Mouse (Mus musculus): ENCODE results near the gene Nim1k.
"Not testable (repeated sequence)": the region's sequence is repeated elsewhere in the genome, so short reads cannot be mapped to it uniquely, and the experiment has no call there.

The Nim1k gene

DNA sequence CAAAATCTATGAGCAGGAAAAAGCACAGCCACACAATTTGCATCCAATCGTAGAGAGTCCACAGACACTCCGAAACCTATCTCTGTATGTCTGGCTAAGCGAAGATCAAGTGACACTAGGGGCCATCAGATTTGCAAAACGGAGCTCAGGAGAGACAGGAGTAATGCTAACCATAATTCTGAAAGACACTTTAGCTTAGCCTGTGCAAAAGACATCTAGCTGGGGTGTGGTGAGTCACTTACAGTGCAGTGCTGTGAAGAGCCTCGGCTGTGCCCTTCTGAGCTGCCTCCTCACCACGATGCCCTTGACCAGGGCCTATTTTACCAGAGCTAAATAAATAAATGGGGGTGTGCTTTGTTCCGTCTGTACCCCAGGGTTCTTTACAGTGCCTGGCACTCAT is 26.3 kb downstream of the Nim1k start:
- DNase-seq (ENCODE audit: low read depth in 2 of 2, low spot score in 2 of 2), result no peak

DNA sequence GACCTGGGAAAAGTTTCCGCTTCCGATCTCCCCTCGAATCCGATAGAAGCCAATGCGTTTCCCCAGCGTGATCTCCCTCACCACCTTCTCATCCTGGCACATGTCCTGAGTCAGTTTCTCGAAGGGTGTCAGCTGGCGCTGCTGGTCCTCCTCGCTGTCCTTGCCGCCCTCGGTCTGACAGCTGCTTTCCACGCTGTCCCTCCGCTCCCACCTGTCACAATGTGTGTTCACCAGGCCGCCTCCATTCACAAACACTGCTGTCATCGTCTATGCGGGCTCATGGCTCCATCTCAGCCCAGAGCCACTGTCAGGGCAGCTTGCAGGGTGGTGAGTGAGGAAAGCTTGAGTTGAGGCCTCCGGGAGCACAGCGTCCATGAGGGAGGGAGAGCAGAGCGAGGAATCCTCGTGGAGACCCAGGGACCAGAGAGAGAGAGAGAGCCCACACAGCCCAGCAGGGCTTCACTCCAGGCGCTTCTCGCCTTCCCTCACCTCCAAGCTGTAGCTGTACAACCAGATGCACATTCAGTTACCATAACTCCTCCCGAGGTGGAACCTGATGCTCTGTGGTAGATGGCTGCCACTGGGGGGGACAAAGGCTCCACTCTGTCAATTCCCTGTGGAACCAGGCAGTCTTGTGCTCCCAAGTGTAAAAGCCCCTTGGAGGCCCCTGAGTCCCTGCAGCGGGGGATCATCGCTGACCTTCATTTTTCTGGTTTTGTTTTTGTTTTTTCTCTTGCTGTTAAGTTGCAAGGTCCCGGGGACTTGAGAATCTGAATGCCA is 27.9 kb downstream of the Nim1k start:
- no peak for DNase-seq (ENCODE audit: low read depth in 2 of 2, low spot score in 2 of 2)

DNA sequence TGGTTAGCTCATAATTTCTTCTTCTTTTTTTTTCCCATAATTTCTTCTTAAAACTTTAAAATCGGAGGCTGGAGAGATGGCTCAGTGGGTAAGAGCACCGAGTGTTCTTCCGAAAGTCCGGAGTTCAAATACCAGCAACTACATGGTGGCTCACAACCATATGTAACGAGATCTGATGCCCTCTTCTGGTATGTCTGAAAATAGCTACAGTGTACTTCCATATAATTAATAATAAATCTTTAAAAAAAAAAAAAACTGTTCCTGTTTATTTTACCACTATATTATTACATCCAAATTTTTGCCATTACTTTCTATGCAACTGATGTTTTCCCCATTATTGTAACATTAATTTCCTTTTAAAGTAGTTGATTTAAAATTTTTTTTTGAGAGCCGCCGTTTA is 31.1 kb downstream of the Nim1k start:
- no peak for DNase-seq (ENCODE audit: low read depth in 2 of 2, low spot score in 2 of 2)

DNA sequence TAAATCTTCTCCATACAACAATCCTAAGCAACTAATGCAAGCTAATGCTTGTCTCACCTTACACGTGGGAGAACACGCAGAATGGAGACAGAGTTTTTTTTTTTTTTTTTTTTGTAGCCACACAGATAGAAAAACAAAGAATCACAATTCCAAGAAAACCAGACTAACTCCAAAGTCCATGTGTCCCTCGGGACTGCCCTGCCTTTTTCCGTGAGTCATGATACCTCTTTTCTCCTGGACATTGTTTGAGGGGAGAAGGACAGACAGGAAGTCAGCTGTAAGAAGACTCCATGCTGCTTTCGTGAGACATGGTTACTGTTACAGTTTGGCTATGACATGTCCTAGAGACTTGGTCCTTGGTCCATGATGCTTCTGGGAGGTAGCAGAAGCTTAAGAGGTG is 32.3 kb downstream of the Nim1k start:
- DNase-seq (ENCODE audit: low read depth in 2 of 2, low spot score in 2 of 2), result no peak

DNA sequence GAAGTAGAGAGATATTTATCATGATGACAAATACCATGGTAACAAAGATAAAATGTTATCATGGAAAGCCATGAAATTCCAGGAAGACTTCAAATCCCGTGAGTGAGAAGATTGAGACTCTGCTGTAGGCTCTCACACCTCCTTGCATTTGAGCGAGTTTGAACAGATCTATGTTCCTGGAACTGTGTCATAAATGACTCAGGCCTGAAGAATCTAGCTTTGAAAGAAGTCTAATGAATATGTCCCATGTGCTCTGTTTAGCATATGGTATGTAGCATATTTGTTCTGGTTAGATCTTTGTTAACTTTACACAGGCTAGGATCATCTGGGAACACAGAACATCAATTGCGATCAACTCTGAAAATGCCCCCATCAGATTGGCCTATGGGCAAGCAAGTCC is 33.2 kb downstream of the Nim1k start:
- DNase-seq (ENCODE audit: low read depth in 2 of 2, low spot score in 2 of 2), result no peak

DNA sequence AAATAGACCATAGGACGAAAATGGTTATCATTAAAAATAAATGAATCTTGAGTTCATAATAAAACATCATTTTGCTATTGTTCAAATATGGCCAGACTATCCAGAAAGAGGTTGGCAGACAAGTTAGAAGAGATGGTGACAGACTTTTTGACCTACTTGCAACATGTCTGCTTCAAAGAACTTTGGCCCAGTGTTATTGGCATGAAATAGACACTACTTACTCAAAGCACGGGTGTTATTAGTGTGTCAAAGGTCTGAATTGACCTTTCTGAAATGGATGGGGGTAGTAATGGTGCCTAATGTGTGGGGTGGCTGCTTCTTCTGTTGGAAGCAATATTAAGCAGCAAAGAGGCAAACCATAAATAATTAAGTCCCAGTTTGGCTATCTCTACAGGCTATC is 39.6 kb downstream of the Nim1k start:
- DNase-seq (ENCODE audit: low read depth in 2 of 2, low spot score in 2 of 2), result no peak

DNA sequence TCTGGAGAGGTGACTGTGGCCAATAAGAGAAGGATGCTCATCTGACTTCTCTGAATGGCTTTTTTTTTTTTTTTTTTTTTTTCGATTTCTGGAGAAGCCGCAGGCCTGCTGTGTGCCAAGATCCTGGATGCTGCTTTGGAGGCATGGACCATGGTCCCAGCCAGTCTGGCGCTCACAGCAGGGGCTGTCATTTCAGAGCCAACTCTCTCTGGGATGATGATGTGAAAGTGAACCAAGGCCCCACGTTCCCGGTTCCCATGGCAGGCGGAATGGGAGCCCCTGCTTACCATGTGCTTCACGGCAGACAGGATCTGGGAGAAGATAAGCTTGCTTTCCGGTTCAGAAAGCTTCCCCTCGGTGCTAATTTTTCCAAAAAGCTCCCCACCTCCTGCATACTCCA is 41.9 kb downstream of the Nim1k start:
- no peak for DNase-seq (ENCODE audit: low read depth in 2 of 2, low spot score in 2 of 2)

DNA sequence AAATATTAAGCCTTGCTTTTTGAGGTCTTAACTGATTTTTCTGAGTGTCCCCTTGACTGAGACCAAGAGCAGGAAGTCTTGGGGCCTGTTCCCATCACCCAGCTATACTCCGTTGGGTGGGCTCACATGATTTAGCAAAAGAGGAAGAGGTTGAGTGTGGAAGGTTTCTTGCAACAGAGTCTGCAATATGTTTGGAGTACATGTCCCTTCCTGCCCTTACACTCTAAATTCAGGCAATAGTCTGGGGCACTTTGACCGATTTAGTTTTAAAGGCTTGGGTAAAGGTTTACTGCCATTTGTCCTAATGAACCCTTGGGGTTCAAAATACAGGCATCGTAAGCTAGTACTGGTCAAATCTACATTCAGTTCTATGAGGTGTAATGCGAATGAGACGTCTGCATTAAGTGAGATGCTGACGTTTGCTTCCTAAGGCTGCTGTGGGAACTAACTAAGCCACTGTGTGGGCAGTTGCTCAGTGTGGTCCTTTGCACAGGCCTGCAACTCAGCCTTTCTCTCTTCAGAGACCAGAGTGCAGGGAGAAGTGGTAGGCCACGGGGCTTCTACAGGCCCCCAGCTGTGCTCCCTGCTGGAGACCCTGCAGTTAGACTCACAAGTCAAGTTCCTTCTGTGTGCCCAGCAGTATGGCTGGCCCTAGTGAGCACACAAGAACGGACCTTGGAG is 42.4 kb downstream of the Nim1k start:
- no peak for DNase-seq (ENCODE audit: low read depth in 2 of 2, low spot score in 2 of 2)

DNA sequence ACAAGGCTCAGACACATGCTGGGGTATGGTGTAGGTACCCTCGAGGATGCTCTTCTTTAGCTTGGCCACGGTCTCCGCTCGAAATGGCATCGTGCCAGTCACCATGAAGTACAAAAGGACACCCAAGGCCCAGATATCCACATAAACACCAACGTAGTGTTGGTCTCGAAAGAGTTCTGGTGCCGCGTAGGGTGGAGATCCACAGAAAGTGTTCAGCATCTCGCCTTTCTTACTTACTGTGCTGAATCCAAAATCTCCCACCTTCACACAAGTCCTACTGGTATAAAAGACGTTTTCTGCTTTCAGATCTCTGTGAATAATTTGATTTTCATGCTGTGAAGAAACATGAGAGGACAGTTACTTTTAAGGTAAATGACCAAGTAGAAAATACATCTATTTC is 43.2 kb downstream of the Nim1k start:
- DNase-seq (ENCODE audit: low read depth in 2 of 2, low spot score in 2 of 2), result no peak

DNA sequence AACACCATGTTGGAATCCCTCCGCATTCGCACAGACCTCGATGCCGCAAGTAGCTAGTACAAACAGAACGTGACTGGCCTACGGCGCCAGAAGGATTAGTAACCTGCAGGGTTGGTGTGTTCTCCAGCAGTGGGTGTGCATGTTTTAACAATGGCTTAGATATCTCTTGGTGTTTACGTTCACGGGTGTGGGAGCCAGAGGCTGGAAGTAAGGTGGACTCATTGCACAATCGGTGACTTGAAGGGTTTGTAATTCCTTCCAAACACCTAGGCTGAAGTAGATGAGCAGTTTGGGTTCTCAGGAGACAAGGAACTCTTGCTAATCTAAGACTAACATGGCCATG is 45.4 kb downstream of the Nim1k start:
- no peak for DNase-seq (ENCODE audit: low read depth in 2 of 2, low spot score in 2 of 2)

DNA sequence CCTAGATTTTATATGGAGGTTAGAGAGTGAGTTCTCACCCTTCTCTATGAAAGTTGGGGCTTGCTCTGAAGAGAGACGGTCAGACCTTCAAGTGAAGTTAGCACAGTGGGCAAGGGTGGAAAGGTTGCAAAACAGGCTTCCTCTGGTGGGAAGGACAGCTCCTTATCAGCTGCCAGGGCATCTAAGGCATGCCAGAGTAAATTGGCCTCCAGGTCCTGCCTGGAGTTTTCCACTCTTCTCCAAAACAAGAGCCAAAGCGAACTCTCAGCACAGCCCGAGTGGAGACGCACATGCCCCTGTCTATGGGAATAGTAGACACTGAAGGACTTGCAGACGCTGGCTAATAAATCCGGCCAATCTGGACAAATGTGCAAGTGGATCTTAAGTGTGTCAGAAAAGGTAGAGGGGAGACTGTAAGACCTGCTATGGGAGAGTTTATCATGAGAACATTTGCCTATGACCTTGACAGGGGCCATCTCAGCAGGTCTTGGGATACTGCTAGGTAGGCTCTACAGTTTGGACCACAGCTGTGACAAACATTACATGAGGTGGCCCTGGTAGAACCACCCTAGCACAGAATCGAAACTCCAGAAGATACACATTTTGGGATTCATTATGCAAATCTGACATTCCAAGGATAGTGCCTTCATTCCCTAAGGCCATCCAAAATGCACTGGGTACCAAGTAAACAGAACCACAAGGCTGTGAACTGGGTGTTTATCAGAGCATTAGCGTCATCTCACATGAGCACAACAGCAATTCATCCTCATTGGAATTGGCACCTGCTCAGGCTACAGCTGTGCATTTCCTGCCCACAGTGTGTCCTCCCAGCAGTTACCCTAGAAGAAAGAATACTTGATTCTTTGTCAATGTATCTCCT is 46.1 kb downstream of the Nim1k start:
- no peak for DNase-seq (ENCODE audit: low read depth in 2 of 2, low spot score in 2 of 2)

DNA sequence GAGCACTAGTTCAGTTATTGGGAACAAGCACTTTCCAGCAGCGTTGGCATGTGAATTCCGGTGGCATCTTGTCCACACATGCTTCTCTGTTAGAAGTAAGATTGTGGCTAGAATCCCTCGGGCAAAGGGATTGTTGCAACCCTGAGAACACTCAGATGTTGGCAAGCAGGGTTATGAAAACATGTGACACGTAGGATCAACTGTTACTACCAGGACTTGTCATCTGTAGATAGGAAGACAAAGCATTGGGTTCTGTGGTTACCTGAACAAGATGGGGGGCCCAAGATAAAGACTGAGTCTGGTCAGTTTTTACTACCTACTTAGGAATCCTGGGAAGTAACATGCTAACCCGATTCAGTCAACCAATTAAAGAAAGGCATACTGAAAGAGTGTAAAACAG is 46.7 kb downstream of the Nim1k start:
- no peak for DNase-seq (ENCODE audit: low read depth in 2 of 2, low spot score in 2 of 2)

DNA sequence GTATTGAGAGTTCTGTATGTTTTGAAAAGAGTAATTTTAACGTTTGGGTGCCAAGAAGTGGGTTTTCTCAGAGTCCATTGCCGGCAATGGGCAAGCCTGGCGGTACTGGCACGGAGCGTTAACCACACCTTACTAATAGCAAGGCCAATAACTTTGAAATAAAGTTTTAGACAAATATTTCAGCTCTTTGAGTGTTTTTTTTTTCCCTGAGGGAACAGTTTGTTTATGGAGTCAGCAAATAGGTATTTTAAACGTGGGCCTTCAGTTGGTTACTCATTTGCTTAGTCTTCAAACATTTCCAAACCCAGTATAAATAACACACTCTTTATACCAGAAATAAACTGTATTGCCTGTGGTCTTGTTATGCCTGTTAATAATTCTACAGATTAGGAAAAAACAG is 47.8 kb downstream of the Nim1k start:
- DNase-seq (ENCODE audit: low read depth in 2 of 2, low spot score in 2 of 2), result no peak

DNA sequence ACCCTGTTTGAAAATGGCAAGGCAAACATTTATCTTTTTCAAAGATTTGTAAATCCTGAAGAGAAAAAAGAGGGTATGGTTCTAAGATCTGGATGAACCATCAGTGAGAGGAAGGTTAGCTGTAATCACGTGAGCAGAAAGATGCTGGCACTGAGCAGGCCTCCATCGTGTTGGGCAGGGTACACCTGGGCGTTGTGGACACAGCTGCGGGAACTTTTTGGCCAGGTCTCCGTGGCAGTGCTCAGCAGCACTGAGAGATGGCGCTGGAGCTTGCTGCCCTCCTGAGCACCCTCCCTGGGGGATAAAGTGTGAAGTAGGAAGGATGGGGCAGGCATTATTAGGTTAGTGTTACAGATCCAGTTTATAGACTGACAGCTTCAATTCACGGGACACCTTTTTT is 48.7 kb downstream of the Nim1k start:
- peak; percentile 14 to 17 for DNase-seq (ENCODE audit: low read depth in 2 of 2, low spot score in 2 of 2)

DNA sequence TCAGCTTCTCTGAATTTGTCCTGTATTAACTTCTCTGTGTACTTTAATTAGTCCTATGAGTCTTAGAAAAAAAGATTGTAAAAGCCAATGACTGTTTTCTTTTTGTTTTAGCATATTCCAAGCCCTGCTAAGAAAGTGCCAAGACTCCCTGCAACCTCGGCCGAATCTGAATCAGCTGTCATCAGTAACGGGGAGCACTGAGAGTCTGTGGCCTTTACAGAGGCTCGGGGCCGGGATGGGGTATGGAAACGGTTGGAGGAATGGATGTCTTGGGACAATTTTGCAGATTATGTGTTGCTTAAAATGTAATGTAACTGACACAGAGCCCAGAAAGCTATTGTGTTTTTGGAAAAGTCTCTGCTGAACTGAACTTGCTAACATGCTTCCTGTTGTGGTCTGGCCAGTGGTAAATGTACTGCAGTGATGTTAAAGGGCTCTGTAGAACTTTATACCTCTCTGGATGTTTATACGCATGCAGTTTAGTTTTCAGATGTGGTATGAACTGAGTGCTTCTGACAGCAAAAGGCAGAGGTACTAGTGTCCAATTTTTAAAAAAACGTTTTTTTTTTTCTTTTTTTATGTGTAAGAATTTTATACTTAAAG is 49.3 kb downstream of the Nim1k start:
- DNase-seq (ENCODE audit: low read depth in 2 of 2, low spot score in 2 of 2), result peak in 1 of 2 experiments; percentile 6

DNA sequence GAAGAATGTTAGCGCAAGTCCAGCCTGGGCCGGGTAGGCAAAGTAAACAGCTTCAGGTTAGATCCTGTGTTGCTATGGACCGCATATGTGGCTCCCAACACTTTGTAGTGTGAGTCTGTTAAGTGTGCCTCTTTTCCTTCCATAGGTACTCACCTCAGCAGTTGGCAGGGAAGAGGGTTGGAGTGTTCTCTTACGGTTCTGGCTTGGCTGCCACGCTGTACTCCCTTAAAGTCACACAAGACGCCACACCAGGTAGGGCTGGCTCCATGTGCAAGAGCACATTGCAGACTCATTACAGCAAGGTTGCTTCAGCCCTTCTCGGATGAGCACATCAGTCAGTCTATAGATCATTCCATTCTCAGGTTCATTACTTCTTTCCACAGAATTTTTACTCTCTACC is 51.4 kb downstream of the Nim1k start:
- DNase-seq (ENCODE audit: low read depth in 2 of 2, low spot score in 2 of 2), result no peak

DNA sequence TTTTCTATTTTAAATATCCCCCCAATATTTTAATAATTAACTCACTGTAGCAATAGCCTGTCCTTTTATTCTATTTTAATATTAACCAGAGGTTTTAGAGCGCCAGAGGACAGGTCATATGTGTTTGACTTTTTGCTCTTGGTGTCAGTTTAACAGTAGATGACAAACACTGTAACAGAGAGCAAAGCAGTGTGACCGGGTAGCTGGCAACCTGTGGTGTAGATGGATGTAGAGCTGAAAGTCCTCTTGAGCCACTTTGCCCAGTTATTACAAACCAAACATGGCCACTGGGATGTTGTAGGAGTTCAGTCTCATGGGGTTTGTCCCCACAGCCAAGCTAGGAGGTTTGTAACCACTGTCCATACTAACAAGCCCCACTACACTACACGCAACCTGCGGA is 57.2 kb downstream of the Nim1k start:
- no peak for DNase-seq (ENCODE audit: low read depth in 2 of 2, low spot score in 2 of 2)

DNA sequence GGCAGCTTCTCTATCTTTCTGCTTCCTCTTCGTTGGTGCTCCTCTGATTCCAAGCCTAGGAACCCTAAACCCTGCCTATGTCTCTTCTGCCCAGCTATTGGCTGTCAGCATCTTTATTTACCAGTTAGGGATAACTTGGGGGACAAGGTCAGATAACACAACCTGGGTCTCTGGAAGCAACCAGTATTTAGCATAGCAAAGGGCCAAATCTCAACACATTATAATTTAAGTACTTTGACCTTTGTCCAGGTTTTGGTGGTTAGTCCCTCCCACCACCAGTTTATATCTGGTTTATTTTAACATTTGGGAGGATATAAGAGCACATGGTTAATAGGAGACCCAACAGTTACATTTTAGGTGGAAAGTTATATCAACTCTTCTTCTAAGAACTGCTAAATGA is 59.2 kb downstream of the Nim1k start:
- no peak for DNase-seq (ENCODE audit: low read depth in 2 of 2, low spot score in 2 of 2)

DNA sequence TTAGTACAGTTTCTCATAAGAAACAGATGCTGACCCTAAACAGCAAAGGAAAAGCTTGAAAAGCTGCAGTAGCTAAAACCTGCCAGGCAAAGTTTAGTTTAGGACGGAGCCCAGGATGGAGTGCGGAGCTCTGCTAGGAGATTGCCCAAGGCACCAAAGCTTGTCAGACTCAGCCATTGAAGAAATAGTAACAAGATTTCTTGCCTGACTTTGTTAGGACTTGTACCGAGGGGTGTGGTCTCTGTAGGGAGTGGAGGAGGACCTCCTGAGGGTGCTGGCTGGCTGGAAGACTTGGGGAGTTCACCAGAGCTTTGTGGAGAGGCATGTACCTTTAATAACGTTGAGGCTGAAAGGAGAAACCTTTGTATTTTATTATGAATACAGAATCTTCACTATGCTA is 60.0 kb downstream of the Nim1k start:
- DNase-seq (ENCODE audit: low read depth in 2 of 2, low spot score in 2 of 2), result no peak

DNA sequence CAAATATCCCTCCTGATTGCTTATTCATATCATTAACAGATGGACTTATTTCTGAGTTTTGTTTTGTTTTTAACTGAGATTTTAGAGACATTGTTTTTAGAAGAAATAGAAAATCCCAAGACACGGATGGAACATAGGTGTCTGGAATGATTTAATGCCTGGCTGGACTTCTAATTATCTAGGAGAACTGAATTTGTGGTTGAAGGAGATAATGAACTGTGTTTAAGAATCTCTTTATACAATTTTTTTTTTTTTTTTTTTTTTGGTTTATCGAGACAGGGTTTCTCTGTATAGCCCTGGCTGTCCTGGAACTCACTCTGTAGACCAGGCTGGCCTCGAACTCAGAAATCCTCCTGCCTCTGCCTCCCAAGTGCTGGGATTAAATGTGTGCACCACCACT is 63.7 kb downstream of the Nim1k start:
- not testable (repeated sequence) for DNase-seq (ENCODE audit: low read depth in 2 of 2, low spot score in 2 of 2)

DNA sequence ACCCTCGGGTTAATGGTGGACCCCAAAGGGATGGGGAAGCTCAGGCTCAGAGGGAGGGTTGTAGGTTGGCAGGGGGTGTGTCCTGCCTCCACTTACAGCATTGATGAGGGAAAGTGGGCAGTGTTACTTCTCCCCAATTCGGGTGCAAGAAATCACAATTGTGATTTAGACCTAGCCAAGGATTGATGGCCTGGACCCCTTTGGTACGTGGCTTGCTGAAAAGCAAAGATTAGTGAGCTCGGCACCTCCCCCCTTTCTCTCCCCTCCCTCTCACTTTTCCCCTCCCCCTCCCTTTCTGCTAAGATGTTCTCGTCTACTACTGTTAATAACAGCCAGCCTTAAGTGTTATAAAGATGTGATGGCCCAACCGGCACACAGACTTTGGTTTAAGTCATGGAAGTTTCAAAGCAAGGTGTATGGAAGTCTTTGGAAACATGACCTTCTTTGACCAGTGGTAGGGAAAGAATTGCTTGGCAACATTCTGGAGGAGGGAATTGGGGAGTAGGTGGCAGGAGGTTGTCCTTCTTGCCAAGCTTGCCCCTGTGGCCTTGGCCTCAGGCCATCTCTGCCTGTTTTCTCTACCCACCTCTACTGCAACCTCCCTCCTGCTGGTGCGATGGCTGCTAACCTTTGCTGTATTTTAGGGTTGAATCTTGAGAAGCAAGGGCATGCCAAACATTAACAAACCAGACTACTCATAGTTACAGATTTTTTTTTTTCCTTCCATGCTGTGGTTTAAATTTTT is 64.6 kb downstream of the Nim1k start:
- no peak for DNase-seq (ENCODE audit: low read depth in 2 of 2, low spot score in 2 of 2)
